Mouse (Mus musculus): ENCODE measurements around the gene Copg2.

GRCm38 (mm10) chr6:30698036-30698435, 198.6 kb downstream of the Copg2 start:
- TF ChIP-seq POLR2A (IDR thresholded peaks at IDR 0.05; ENCODE audit: insufficient read depth, low read depth, low read length) (no peak), CTCF (IDR thresholded peaks at IDR 0.05) (no peak), EP300 (IDR thresholded peaks at IDR 0.05; ENCODE audit: insufficient read depth, low read depth, low read length) (no peak)

All from heart, adult 2 months (tissue).